Mouse (Mus musculus): ENCODE measurements at regions not wholly inside any gene's neighbourhood (a gene's known extent, or its start where the extent isn't known, plus 50 kb on each side); places are given as distances from the start of the nearest gene placed in this dataset.

DNA sequence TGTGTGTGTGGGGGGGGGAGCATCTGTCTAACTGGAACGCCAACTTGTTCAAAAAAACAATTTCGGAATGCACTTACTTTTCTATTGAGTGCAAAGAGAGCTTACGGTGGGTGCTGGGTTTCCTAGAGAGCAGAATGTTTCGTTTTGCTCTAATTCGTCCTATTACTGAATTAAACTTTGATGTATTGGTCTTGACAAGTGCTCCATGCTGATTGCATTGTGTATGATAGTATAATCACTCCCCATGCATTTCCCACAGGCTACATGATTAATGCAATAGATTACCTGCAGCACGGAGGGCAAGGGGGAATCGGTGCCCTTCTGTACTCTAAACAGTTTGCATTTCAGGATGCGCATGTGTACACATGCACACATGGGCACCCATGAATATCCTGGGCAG, 283.7 kb upstream of the Smim15 start:
- TF ChIP-seq POLR2A (IDR thresholded peaks at IDR 0.05; ENCODE audit: insufficient read depth, low read depth, low read length) (no peak), CTCF (IDR thresholded peaks at IDR 0.05; ENCODE audit: insufficient read depth, low read depth, low read length) (no peak)
